Mouse (Mus musculus): ENCODE measurements around the gene Uba7. TPM values are rescaled to one million over a fixed set of nuclear protein-coding genes. Genes with fewer than 3 reads are reported as not detected.

The Uba7 gene
- polyA plus RNA-seq, 1 experiment from 2014 or later = 13.2 TPM

- peak overlapping the region; percentile 100 for H3K27ac ChIP-seq (replicated peaks; ENCODE audit: low read depth, low read length)
- H3K4me3 ChIP-seq (ENCODE audit: low read depth, low read length) = peak overlapping the region; percentile 73
- peaks cover 13% of the 10 kb centered on the region for H3K4me1 ChIP-seq (ENCODE audit: control insufficient read depth, insufficient read depth, low read length)
- no peaks in the 10 kb centered on the region for H3K36me3 ChIP-seq (replicated peaks; ENCODE audit: control insufficient read depth, insufficient read depth, low read depth, low read length)
- DNase-seq (ENCODE audit: low spot score) (peak; percentile 94), ATAC-seq (replicated peaks; ENCODE audit: insufficient number of reproducible peaks, low FRiP score, low TSS enrichment, low read depth) (peak; percentile 67)
- no peaks in the 10 kb centered on the region for H3K27me3 ChIP-seq (ENCODE audit: control insufficient read depth, insufficient read depth, low read length)
- H3K9ac ChIP-seq (replicated peaks; ENCODE audit: low read length) = peak overlapping the region; percentile 64
- no peaks in the 10 kb centered on the region for H3K9me3 ChIP-seq (replicated peaks; ENCODE audit: control insufficient read depth, low read length)
- H3K4me2 ChIP-seq (ENCODE audit: low read depth, low read length) = peak overlapping the region; percentile 76
- WGBS = 12% methylated on average over 7 of the region's 7 CpGs
These were observed 6.6 kb downstream of the Uba7 start for GRCm38 (mm10) chr9:107981684-107982605.

GRCm38 (mm10) chr9:107982681-107983346 is 7.5 kb downstream of the Uba7 start, which contains the start of gene Gm20661:
Gm20661 (plus strand) TSS chr9:107983058.
- H3K4me2 ChIP-seq (ENCODE audit: low read depth, low read length) = peak within 1 kb of the TSS; percentile 76
- peaks cover 13% of the 10 kb centered on the region for H3K4me1 ChIP-seq (ENCODE audit: control insufficient read depth, insufficient read depth, low read length)
- H3K27me3 ChIP-seq (ENCODE audit: control insufficient read depth, insufficient read depth, low read length) = no peaks in the 10 kb centered on the region
- peak within 1 kb of the TSS; percentile 73 for H3K4me3 ChIP-seq (ENCODE audit: low read depth, low read length)
- no peaks in the 10 kb centered on the region for H3K36me3 ChIP-seq (replicated peaks; ENCODE audit: control insufficient read depth, insufficient read depth, low read depth, low read length)
- H3K9me3 ChIP-seq (replicated peaks; ENCODE audit: control insufficient read depth, low read length) = no peaks in the 10 kb centered on the region
- DNase-seq (ENCODE audit: low spot score) (peak; percentile 93), ATAC-seq (replicated peaks; ENCODE audit: insufficient number of reproducible peaks, low FRiP score, low TSS enrichment, low read depth) (peak; percentile 53)
- peak within 1 kb of the TSS; percentile 100 for H3K27ac ChIP-seq (replicated peaks; ENCODE audit: low read depth, low read length)
- WGBS = 24% methylated on average over 14 of the region's 14 CpGs
- peak within 1 kb of the TSS; percentile 64 for H3K9ac ChIP-seq (replicated peaks; ENCODE audit: low read length)

GRCm38 (mm10) chr9:107983421-107983890 is 8.2 kb downstream of the Uba7 start:
- ATAC-seq (replicated peaks; ENCODE audit: insufficient number of reproducible peaks, low FRiP score, low TSS enrichment, low read depth) = peak; percentile 64
- peak overlapping the region; percentile 100 for H3K27ac ChIP-seq (replicated peaks; ENCODE audit: low read depth, low read length)
- peak; percentile 95 for DNase-seq (ENCODE audit: low spot score)
- no peaks in the 10 kb centered on the region for H3K36me3 ChIP-seq (replicated peaks; ENCODE audit: control insufficient read depth, insufficient read depth, low read depth, low read length)
- H3K4me2 ChIP-seq (ENCODE audit: low read depth, low read length) = peak overlapping the region; percentile 76
- no peaks in the 10 kb centered on the region for H3K27me3 ChIP-seq (ENCODE audit: control insufficient read depth, insufficient read depth, low read length)
- 10% methylated on average over 4 of the region's 4 CpGs for WGBS
- H3K4me1 ChIP-seq (ENCODE audit: control insufficient read depth, insufficient read depth, low read length) = peaks cover 13% of the 10 kb centered on the region
- peak overlapping the region; percentile 64 for H3K9ac ChIP-seq (replicated peaks; ENCODE audit: low read length)
- no peaks in the 10 kb centered on the region for H3K9me3 ChIP-seq (replicated peaks; ENCODE audit: control insufficient read depth, low read length)
- peak overlapping the region; percentile 73 for H3K4me3 ChIP-seq (ENCODE audit: low read depth, low read length)

- Histone ChIP-seq H3K9me3 (replicated peaks; ENCODE audit: control insufficient read depth, low read length) (no peaks in the 10 kb centered on the region), H3K4me2 (ENCODE audit: low read depth, low read length) (peak overlapping the region; percentile 76), H3K36me3 (replicated peaks; ENCODE audit: control insufficient read depth, insufficient read depth, low read depth, low read length) (no peaks in the 10 kb centered on the region), H3K27me3 (ENCODE audit: control insufficient read depth, insufficient read depth, low read length) (no peaks in the 10 kb centered on the region), H3K4me3 (ENCODE audit: low read depth, low read length) (peak overlapping the region; percentile 73), H3K9ac (replicated peaks; ENCODE audit: low read length) (peak overlapping the region; percentile 83), H3K27ac (replicated peaks; ENCODE audit: low read depth, low read length) (peak overlapping the region; percentile 100), H3K4me1 (ENCODE audit: control insufficient read depth, insufficient read depth, low read length) (peaks cover 13% of the 10 kb centered on the region)
- ATAC-seq (replicated peaks; ENCODE audit: insufficient number of reproducible peaks, low FRiP score, low TSS enrichment, low read depth) (no peak), DNase-seq (ENCODE audit: low spot score) (peak; percentile 21)
- 39% methylated on average over 19 of the region's 19 CpGs for WGBS
These were observed 8.9 kb downstream of the Uba7 start for GRCm38 (mm10) chr9:107984052-107984753.

- peak overlapping the region; percentile 76 for H3K4me2 ChIP-seq (ENCODE audit: low read depth, low read length)
- H3K27me3 ChIP-seq (ENCODE audit: control insufficient read depth, insufficient read depth, low read length) = no peaks in the 10 kb centered on the region
- DNase-seq (ENCODE audit: low spot score) (no peak), ATAC-seq (replicated peaks; ENCODE audit: insufficient number of reproducible peaks, low FRiP score, low TSS enrichment, low read depth) (no peak)
- no peaks in the 10 kb centered on the region for H3K9me3 ChIP-seq (replicated peaks; ENCODE audit: control insufficient read depth, low read length)
- H3K36me3 ChIP-seq (replicated peaks; ENCODE audit: control insufficient read depth, insufficient read depth, low read depth, low read length) = no peaks in the 10 kb centered on the region
- peak overlapping the region; percentile 83 for H3K9ac ChIP-seq (replicated peaks; ENCODE audit: low read length)
- peak overlapping the region; percentile 73 for H3K4me3 ChIP-seq (ENCODE audit: low read depth, low read length)
- H3K4me1 ChIP-seq (ENCODE audit: control insufficient read depth, insufficient read depth, low read length) = peaks cover 13% of the 10 kb centered on the region
- peak overlapping the region; percentile 100 for H3K27ac ChIP-seq (replicated peaks; ENCODE audit: low read depth, low read length)
- WGBS = 22% methylated on average over 9 of the region's 9 CpGs
These were observed 9.4 kb downstream of the Uba7 start for GRCm38 (mm10) chr9:107984754-107985055.

GRCm38 (mm10) chr9:107985131-107986119 is 10.1 kb downstream of the Uba7 start, which contains the start of gene Inka1:
Inka1 (minus strand) TSS chr9:107985879.
- no peaks in the 10 kb centered on the region for H3K36me3 ChIP-seq (replicated peaks; ENCODE audit: control insufficient read depth, insufficient read depth, low read depth, low read length)
- WGBS = under 1% methylated on average over 57 of the region's 58 CpGs
- H3K4me2 ChIP-seq (ENCODE audit: low read depth, low read length) = peak within 1 kb of the TSS; percentile 76
- H3K4me3 ChIP-seq (ENCODE audit: low read depth, low read length) = peak within 1 kb of the TSS; percentile 73
- no peaks in the 10 kb centered on the region for H3K27me3 ChIP-seq (ENCODE audit: control insufficient read depth, insufficient read depth, low read length)
- DNase-seq (ENCODE audit: low spot score) = peak; percentile 97
- ATAC-seq (replicated peaks; ENCODE audit: insufficient number of reproducible peaks, low FRiP score, low TSS enrichment, low read depth) = peak; percentile 50
- H3K9me3 ChIP-seq (replicated peaks; ENCODE audit: control insufficient read depth, low read length) = no peaks in the 10 kb centered on the region
- H3K4me1 ChIP-seq (ENCODE audit: control insufficient read depth, insufficient read depth, low read length) = peaks cover 13% of the 10 kb centered on the region
- peak within 1 kb of the TSS; percentile 83 for H3K9ac ChIP-seq (replicated peaks; ENCODE audit: low read length)
- peak within 1 kb of the TSS; percentile 100 for H3K27ac ChIP-seq (replicated peaks; ENCODE audit: low read depth, low read length)

GRCm38 (mm10) chr9:107986376-107986775 is 11.1 kb downstream of the Uba7 start:
- Histone ChIP-seq H3K36me3 (replicated peaks; ENCODE audit: control insufficient read depth, insufficient read depth, low read depth, low read length) (no peaks in the 10 kb centered on the region), H3K27ac (replicated peaks; ENCODE audit: low read depth, low read length) (peak overlapping the region; percentile 100), H3K4me2 (ENCODE audit: low read depth, low read length) (peak overlapping the region; percentile 76), H3K9me3 (replicated peaks; ENCODE audit: control insufficient read depth, low read length) (no peaks in the 10 kb centered on the region), H3K4me1 (ENCODE audit: control insufficient read depth, insufficient read depth, low read length) (peaks cover 5% of the 10 kb centered on the region; the same call in 1 of the 2 replicates), H3K4me3 (ENCODE audit: low read depth, low read length) (peak overlapping the region; percentile 73), H3K27me3 (ENCODE audit: control insufficient read depth, insufficient read depth, low read length) (no peaks in the 10 kb centered on the region), H3K9ac (replicated peaks; ENCODE audit: low read length) (peak overlapping the region; percentile 83; the same call in 1 of the 2 replicates)
- DNase-seq (ENCODE audit: low spot score) = peak; percentile 91
- 0 out of 2 replicates have a peak, but pooled peaks have one; percentile 16 for ATAC-seq (replicated peaks; ENCODE audit: insufficient number of reproducible peaks, low FRiP score, low TSS enrichment, low read depth)
- 5% methylated on average over 18 of the region's 18 CpGs for WGBS

Measured in embryonic facial prominence, embryonic 11.5 days (tissue).